Mouse (Mus musculus): ENCODE measurements around the gene Vmo1.
"Not testable (repeated sequence)": the region's sequence is repeated elsewhere in the genome, so short reads cannot be mapped to it uniquely, and the experiment has no call there.

Vmo1 gene

GRCm38 (mm10) chr11:70514288-70514687, at the start of gene Vmo1:
Gene Vmo1 (minus strand): TSS chr11:70514616.
- no peak for DNase-seq

- peak; percentile 63 to 73 for DNase-seq
Observed at GRCm38 (mm10) chr11:70563470-70564275, 49.3 kb upstream of the Vmo1 start.

- no peak for DNase-seq
Observed at GRCm38 (mm10) chr11:70562995-70563469, 48.6 kb upstream of the Vmo1 start.

GRCm38 (mm10) chr11:70562287-70562994, 48.0 kb upstream of the Vmo1 start, which contains the start of gene Mink1:
Gene Mink1 (plus strand): TSS chr11:70562881.
- DNase-seq: peak; percentile 87 to 91

GRCm38 (mm10) chr11:70561937-70562286, 47.5 kb upstream of the Vmo1 start:
- DNase-seq: no peak

GRCm38 (mm10) chr11:70557545-70557944, 43.1 kb upstream of the Vmo1 start:
- no peak for DNase-seq

- peak in 1 of 2 experiments; percentile 33 for DNase-seq
Observed at GRCm38 (mm10) chr11:70553940-70554339, 39.5 kb upstream of the Vmo1 start.

GRCm38 (mm10) chr11:70551526-70551925, 37.1 kb upstream of the Vmo1 start:
- no peak for DNase-seq

- no peak for DNase-seq
Observed at GRCm38 (mm10) chr11:70544496-70544895, 30.1 kb upstream of the Vmo1 start.

GRCm38 (mm10) chr11:70541415-70541814, 27.0 kb upstream of the Vmo1 start:
- no peak for DNase-seq

GRCm38 (mm10) chr11:70540928-70541327, 26.5 kb upstream of the Vmo1 start:
- DNase-seq: no peak

GRCm38 (mm10) chr11:70539877-70540587, 25.6 kb upstream of the Vmo1 start, which contains the start of gene Pld2:
Gene Pld2 (plus strand): TSS chr11:70540064.
- DNase-seq: peak; percentile 93 to 96

- DNase-seq: no peak
Observed at GRCm38 (mm10) chr11:70539423-70539822, 25.0 kb upstream of the Vmo1 start.

GRCm38 (mm10) chr11:70532839-70533238, 18.4 kb upstream of the Vmo1 start, which contains the start of gene Gm40193:
Gene Gm40193 (minus strand): TSS chr11:70532939.
- DNase-seq: no peak

GRCm38 (mm10) chr11:70531065-70531464, 16.6 kb upstream of the Vmo1 start:
- not testable (repeated sequence) for DNase-seq

GRCm38 (mm10) chr11:70528610-70529009, 14.2 kb upstream of the Vmo1 start:
- DNase-seq: no peak

GRCm38 (mm10) chr11:70526211-70526610, 11.8 kb upstream of the Vmo1 start:
- DNase-seq: no peak

- DNase-seq: no peak
Observed at GRCm38 (mm10) chr11:70525726-70526125, 11.3 kb upstream of the Vmo1 start.

GRCm38 (mm10) chr11:70525184-70525678, 10.8 kb upstream of the Vmo1 start, which contains the start of gene Psmb6:
Gene Psmb6 (plus strand): TSS chr11:70525367.
- DNase-seq: peak; percentile 95 to 97

GRCm38 (mm10) chr11:70524782-70525181, 10.4 kb upstream of the Vmo1 start:
- DNase-seq: no peak

GRCm38 (mm10) chr11:70523306-70523989, 9.0 kb upstream of the Vmo1 start:
- DNase-seq: not testable (repeated sequence)

- DNase-seq: peak in 1 of 2 experiments; percentile 25
Observed at GRCm38 (mm10) chr11:70520178-70520769, 5.9 kb upstream of the Vmo1 start.

Measured in lung, adult 18-20 months (tissue).